Mouse (Mus musculus) kidney, embryonic 16.5 days (tissue): Measurements from ENCODE around the gene Hacd1. TPM values are rescaled to one million over a fixed set of nuclear protein-coding genes. Genes with fewer than 3 reads are reported as not detected.

Experiments used
- ATAC-seq: fragments of 200-750 bp; cut with Nextera tagmentation; 2 replicates; pipeline ENCODE4 v1.8.0; 2017; ENCODE audit warnings: moderate TSS enrichment; ENCODE audit not compliant: low FRiP score, low TSS enrichment
- H3K27ac ChIP-seq: fragments of 300-500 bp; sonication (generic); 2 replicates; pipeline ENCODE4 v1.5.1; 2014; ENCODE audit warnings: low read length
- H3K27me3 ChIP-seq: fragments of 300-500 bp; sonication (generic); 2 replicates; pipeline ENCODE4 v1.6.1; 2014; ENCODE audit warnings: low read length, control low read depth, mixed read lengths; ENCODE audit not compliant: insufficient read depth
- H3K36me3 ChIP-seq: fragments of 300-500 bp; sonication (generic); 2 replicates; pipeline ENCODE4 v1.6.1; 2014; ENCODE audit warnings: low read length, control low read depth, mixed read lengths; ENCODE audit not compliant: insufficient read depth
- H3K4me1 ChIP-seq: fragments of 300-500 bp; sonication (generic); 2 replicates; pipeline ENCODE4 v1.6.1; 2014; ENCODE audit warnings: low read length, control low read depth, mixed read lengths; ENCODE audit not compliant: insufficient read depth
- H3K4me2 ChIP-seq: fragments of 300-500 bp; sonication (generic); replicated peaks from 2 replicates; pipeline ENCODE4 v1.6.1; 2014; ENCODE audit warnings: low read depth, low read length
- H3K4me3 ChIP-seq: fragments of 300-500 bp; sonication (generic); 2 replicates; pipeline ENCODE4 v1.5.1; 2014; ENCODE audit warnings: mild to moderate bottlenecking, low read length
- H3K9ac ChIP-seq: fragments of 300-500 bp; sonication (generic); replicated peaks from 2 replicates; pipeline ENCODE4 v1.6.1; 2014; ENCODE audit warnings: low read length
- H3K9me3 ChIP-seq: fragments of 300-500 bp; sonication (generic); 2 replicates; pipeline ENCODE4 v1.6.1; 2016; ENCODE audit warnings: low read length, control low read depth
- WGBS: fragments of 180-500 bp; shearing (Covaris S2); extraction: QIAGEN DNeasy Blood & Tissue Kit; methylation state at CpG from one replicate; pipeline ENCODE4 v1.1.7; 2014; 5-methylcytosine and 5-hydroxymethylcytosine counted together
- polyA plus RNA-seq: library from polyadenylated mRNA; unstranded; fragments of >200 nt; fragmentation: Nextera tagmentation; extraction: Ambion mirVana; gene quantifications from 2 replicates; pipeline ENCODE4 v1.2.1, GENCODE M21; 2015

Gene Hacd1
- polyA plus RNA-seq, 1 experiment from 2014 or later: 61.4 TPM

- Histone ChIP-seq H3K36me3 (no peaks in the 10 kb centered on the region), H3K9ac (no peak overlapping the region), H3K27me3 (no peaks in the 10 kb centered on the region), H3K4me2 (no peak overlapping the region), H3K9me3 (no peaks in the 10 kb centered on the region), H3K27ac (no peak overlapping the region), H3K4me1 (no peaks in the 10 kb centered on the region), H3K4me3 (no peak overlapping the region)
- ATAC-seq: no peak
- WGBS: 86% methylated on average over 2 of the region's 2 CpGs
Observed at GRCm38 (mm10) chr2:14041249-14041648, 14.7 kb downstream of the Hacd1 start.

GRCm38 (mm10) chr2:14019228-14019627 lies 36.7 kb downstream of the Hacd1 start:
- Histone ChIP-seq H3K4me3 (no peak overlapping the region), H3K9me3 (no peaks in the 10 kb centered on the region), H3K4me1 (no peaks in the 10 kb centered on the region), H3K4me2 (no peak overlapping the region), H3K27me3 (no peaks in the 10 kb centered on the region), H3K27ac (no peak overlapping the region), H3K9ac (no peak overlapping the region), H3K36me3 (no peaks in the 10 kb centered on the region)
- ATAC-seq: no peak
- WGBS: 76% methylated on average over 1 of the region's 1 CpGs

- Histone ChIP-seq H3K9me3 (no peaks in the 10 kb centered on the region), H3K4me3 (no peak overlapping the region), H3K36me3 (no peaks in the 10 kb centered on the region), H3K4me2 (no peak overlapping the region), H3K9ac (no peak overlapping the region), H3K27me3 (no peaks in the 10 kb centered on the region), H3K27ac (no peak overlapping the region), H3K4me1 (no peaks in the 10 kb centered on the region)
- ATAC-seq: no peak
- 96% methylated on average over 1 of the region's 1 CpGs for WGBS
Observed at GRCm38 (mm10) chr2:14005121-14005520, 50.8 kb downstream of the Hacd1 start.

GRCm38 (mm10) chr2:13960136-13960535 lies 95.8 kb downstream of the Hacd1 start:
- no peaks in the 10 kb centered on the region for H3K36me3 ChIP-seq
- no peak overlapping the region for H3K27ac ChIP-seq
- no peak overlapping the region for H3K4me2 ChIP-seq
- H3K9me3 ChIP-seq: no peaks in the 10 kb centered on the region
- no peak for ATAC-seq
- H3K4me3 ChIP-seq: no peak overlapping the region
- no peaks in the 10 kb centered on the region for H3K27me3 ChIP-seq
- no peak overlapping the region for H3K9ac ChIP-seq
- H3K4me1 ChIP-seq: no peaks in the 10 kb centered on the region
- WGBS: 75% methylated on average over 1 of the region's 1 CpGs

GRCm38 (mm10) chr2:13956463-13956862 lies 99.5 kb downstream of the Hacd1 start:
- H3K27ac ChIP-seq: no peak overlapping the region
- no peaks in the 10 kb centered on the region for H3K9me3 ChIP-seq
- no peak overlapping the region for H3K4me2 ChIP-seq
- H3K27me3 ChIP-seq: no peaks in the 10 kb centered on the region
- ATAC-seq: no peak
- H3K36me3 ChIP-seq: no peaks in the 10 kb centered on the region
- H3K9ac ChIP-seq: no peak overlapping the region
- WGBS: 42% methylated on average over 2 of the region's 2 CpGs
- H3K4me1 ChIP-seq: no peaks in the 10 kb centered on the region
- H3K4me3 ChIP-seq: no peak overlapping the region

GRCm38 (mm10) chr2:13938118-13938517 lies 117.8 kb downstream of the Hacd1 start:
- Histone ChIP-seq H3K36me3 (no peaks in the 10 kb centered on the region), H3K27me3 (no peaks in the 10 kb centered on the region), H3K9ac (no peak overlapping the region), H3K4me3 (no peak overlapping the region), H3K4me1 (no peaks in the 10 kb centered on the region), H3K27ac (no peak overlapping the region), H3K9me3 (no peaks in the 10 kb centered on the region), H3K4me2 (no peak overlapping the region)
- 44% methylated on average over 2 of the region's 2 CpGs for WGBS
- ATAC-seq: no peak

- H3K9me3 ChIP-seq: no peaks in the 10 kb centered on the region
- H3K36me3 ChIP-seq: no peaks in the 10 kb centered on the region
- H3K27ac ChIP-seq: no peak overlapping the region
- no peak overlapping the region for H3K4me3 ChIP-seq
- H3K4me1 ChIP-seq: no peaks in the 10 kb centered on the region
- 73% methylated on average over 3 of the region's 3 CpGs for WGBS
- no peak overlapping the region for H3K9ac ChIP-seq
- no peaks in the 10 kb centered on the region for H3K27me3 ChIP-seq
- no peak for ATAC-seq
- no peak overlapping the region for H3K4me2 ChIP-seq
Observed at GRCm38 (mm10) chr2:13935343-13935742, 120.6 kb downstream of the Hacd1 start.

- H3K36me3 ChIP-seq: no peaks in the 10 kb centered on the region
- no peak for ATAC-seq
- no peak overlapping the region for H3K4me3 ChIP-seq
- no peak overlapping the region for H3K4me2 ChIP-seq
- H3K9ac ChIP-seq: no peak overlapping the region
- H3K4me1 ChIP-seq: no peaks in the 10 kb centered on the region
- no peaks in the 10 kb centered on the region for H3K9me3 ChIP-seq
- H3K27ac ChIP-seq: no peak overlapping the region
- no peaks in the 10 kb centered on the region for H3K27me3 ChIP-seq
Observed at GRCm38 (mm10) chr2:13932253-13932652, 123.7 kb downstream of the Hacd1 start.

GRCm38 (mm10) chr2:13930724-13931123 lies 125.2 kb downstream of the Hacd1 start:
- Histone ChIP-seq H3K9ac (no peak overlapping the region), H3K4me1 (no peaks in the 10 kb centered on the region), H3K4me2 (no peak overlapping the region), H3K27ac (no peak overlapping the region), H3K27me3 (no peaks in the 10 kb centered on the region), H3K36me3 (no peaks in the 10 kb centered on the region), H3K9me3 (no peaks in the 10 kb centered on the region), H3K4me3 (no peak overlapping the region)
- 93% methylated on average over 1 of the region's 1 CpGs for WGBS
- no peak for ATAC-seq

GRCm38 (mm10) chr2:13888568-13888967 lies 167.4 kb downstream of the Hacd1 start:
- H3K9ac ChIP-seq: no peak overlapping the region
- no peaks in the 10 kb centered on the region for H3K4me1 ChIP-seq
- no peak overlapping the region for H3K27ac ChIP-seq
- ATAC-seq: peak; percentile 63; the same call in 1 of the 2 replicates
- no peaks in the 10 kb centered on the region for H3K36me3 ChIP-seq
- H3K4me2 ChIP-seq: no peak overlapping the region
- no peak overlapping the region for H3K4me3 ChIP-seq
- H3K9me3 ChIP-seq: no peaks in the 10 kb centered on the region
- H3K27me3 ChIP-seq: no peaks in the 10 kb centered on the region

- Histone ChIP-seq H3K4me1 (no peaks in the 10 kb centered on the region), H3K4me2 (no peak overlapping the region), H3K9me3 (no peaks in the 10 kb centered on the region), H3K27ac (no peak overlapping the region), H3K27me3 (no peaks in the 10 kb centered on the region), H3K9ac (no peak overlapping the region), H3K36me3 (no peaks in the 10 kb centered on the region), H3K4me3 (no peak overlapping the region)
- 71% methylated on average over 2 of the region's 2 CpGs for WGBS
- ATAC-seq: no peak
Observed at GRCm38 (mm10) chr2:13857461-13857860, 198.5 kb downstream of the Hacd1 start.
